Mouse (Mus musculus) bone marrow, adult 2 months (tissue): ENCODE data around the gene Pkd1l2. TPM values are rescaled to one million over a fixed set of nuclear protein-coding genes. Genes with fewer than 3 reads are reported as not detected.

ENCODE experiments used
- H3K27ac ChIP-seq: fragments of 200-500 bp; 2 replicates; pipeline ENCODE4 v1.5.1; 2012; ENCODE audit warnings: low read depth, mild to moderate bottlenecking, control low read depth, inconsistent platforms, low read length; ENCODE audit not compliant: control insufficient read depth, poor library complexity, insufficient read depth
- H3K4me1 ChIP-seq: fragments of 200-500 bp; 2 replicates; pipeline ENCODE4 v1.6.1; 2011; ENCODE audit warnings: low read length; ENCODE audit not compliant: control insufficient read depth, insufficient read depth
- H3K4me3 ChIP-seq: fragments of 200-500 bp; replicated peaks from 2 replicates; pipeline ENCODE3; 2011; ENCODE audit warnings: mild to moderate bottlenecking, low read depth, low read length, control low read depth; ENCODE audit not compliant: control insufficient read depth
- CTCF ChIP-seq: fragments of 200-500 bp; IDR thresholded peaks from 2 replicates; pipeline ENCODE4 v1.5.1; 2011; ENCODE audit warnings: low read length, control low read depth; ENCODE audit not compliant: control insufficient read depth, insufficient read depth
- POLR2A ChIP-seq: fragments of 200-500 bp; IDR thresholded peaks from 2 replicates; pipeline ENCODE4 v1.6.1; 2011; ENCODE audit warnings: low read depth, mild to moderate bottlenecking, control low read depth, low read length, borderline replicate concordance; ENCODE audit not compliant: control insufficient read depth
- WGBS: fragments of 180-500 bp; shearing (Covaris S2); methylation state at CpG from one replicate; pipeline ENCODE4 v1.1.7; 2018; 5-methylcytosine and 5-hydroxymethylcytosine counted together
- polyA plus RNA-seq: library from polyadenylated mRNA; stranded (reverse); fragments of >200 nt; gene quantifications from 2 replicates; pipeline ENCODE4 v1.2.4, GENCODE M21; 2011; ENCODE audit warnings: low replicate concordance; ENCODE audit not compliant: missing spikeins, insufficient read depth, insufficient read length

Gene Pkd1l2
- polyA plus RNA-seq, 1 experiment: not detected

- Histone ChIP-seq H3K4me1 (no peaks in the 10 kb centered on the region), H3K27ac (no peak overlapping the region), H3K4me3 (no peak overlapping the region)
- 61% methylated on average over 11 of the region's 11 CpGs for WGBS
- no peak for TF ChIP-seq CTCF
- no peak for TF ChIP-seq POLR2A
These were observed 15.4 kb upstream of the Pkd1l2 start for GRCm38 (mm10) chr8:117097564-117098191.

- Histone ChIP-seq H3K27ac (no peak overlapping the region), H3K4me1 (no peaks in the 10 kb centered on the region), H3K4me3 (no peak overlapping the region)
- WGBS: 66% methylated on average over 10 of the region's 10 CpGs
- TF ChIP-seq POLR2A: no peak
- no peak for TF ChIP-seq CTCF
These were observed 14.9 kb upstream of the Pkd1l2 start for GRCm38 (mm10) chr8:117097051-117097563.

DNA sequence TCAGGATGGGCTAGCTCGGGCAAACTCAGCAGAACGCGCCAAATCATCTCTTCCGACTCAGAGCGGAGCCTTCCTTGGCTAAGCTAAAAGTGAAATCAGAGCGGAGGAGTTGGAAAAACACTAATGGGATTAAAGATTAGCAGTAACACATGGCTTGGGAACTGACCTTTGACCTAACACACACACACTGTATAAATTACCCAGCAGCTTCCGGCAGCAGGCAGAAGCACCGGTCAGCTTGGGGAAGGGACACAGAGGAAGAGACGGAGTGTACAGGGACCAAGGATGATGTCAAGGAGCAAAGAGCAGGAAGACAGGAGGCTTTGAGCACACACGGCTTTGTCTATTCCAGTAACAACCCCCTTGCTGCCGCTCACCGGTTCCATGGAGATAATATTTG is 13.4 kb upstream of the Pkd1l2 start, which contains the start of gene Bco1:
Bco1 (plus strand) TSS at position 208 of the 400 bp plus-strand sequence.
- WGBS: 90% methylated on average over 12 of the region's 12 CpGs
- no peaks in the 10 kb centered on the region for H3K4me1 ChIP-seq
- TF ChIP-seq POLR2A: no peak
- no peak for TF ChIP-seq CTCF
- H3K4me3 ChIP-seq: no peak within 1 kb of the TSS
- H3K27ac ChIP-seq: no peak within 1 kb of the TSS

- WGBS: 67% methylated on average over 5 of the region's 5 CpGs
- no peak overlapping the region for H3K27ac ChIP-seq
- TF ChIP-seq POLR2A: no peak
- no peak for TF ChIP-seq CTCF
- H3K4me3 ChIP-seq: no peak overlapping the region
- no peaks in the 10 kb centered on the region; the same call in 1 of the 2 replicates for H3K4me1 ChIP-seq
These were observed 11.8 kb upstream of the Pkd1l2 start for GRCm38 (mm10) chr8:117094053-117094452.

GRCm38 (mm10) chr8:117089802-117090201 is 7.6 kb upstream of the Pkd1l2 start:
- Histone ChIP-seq H3K27ac (no peak overlapping the region), H3K4me3 (no peak overlapping the region), H3K4me1 (no peaks in the 10 kb centered on the region; the same call in 1 of the 2 replicates)
- no peak for TF ChIP-seq CTCF
- no peak for TF ChIP-seq POLR2A
- 63% methylated on average over 4 of the region's 4 CpGs for WGBS

DNA sequence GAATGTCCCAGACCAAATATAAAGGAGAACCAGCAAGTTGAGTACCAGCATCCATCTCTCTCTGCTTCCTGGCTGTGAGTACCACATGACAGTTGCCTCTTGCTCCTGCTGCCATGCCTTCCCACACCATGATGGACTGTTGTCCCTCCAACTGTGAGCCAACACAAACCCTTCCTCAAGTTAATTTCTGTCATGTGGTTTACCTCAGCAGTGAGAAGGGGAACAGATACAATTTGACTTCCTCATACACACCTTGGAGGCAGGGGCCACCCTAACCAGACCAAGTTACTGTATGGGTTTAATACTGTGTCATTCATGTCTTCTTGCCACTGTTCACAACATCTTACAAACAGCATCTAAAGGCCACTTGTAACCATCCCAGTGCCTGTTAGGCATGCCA is 4.8 kb upstream of the Pkd1l2 start:
- TF ChIP-seq POLR2A (no peak), CTCF (no peak)
- H3K27ac ChIP-seq: no peak overlapping the region
- no peak overlapping the region for H3K4me3 ChIP-seq
- peaks cover 2% of the 10 kb centered on the region; the same call in 1 of the 2 replicates for H3K4me1 ChIP-seq

DNA sequence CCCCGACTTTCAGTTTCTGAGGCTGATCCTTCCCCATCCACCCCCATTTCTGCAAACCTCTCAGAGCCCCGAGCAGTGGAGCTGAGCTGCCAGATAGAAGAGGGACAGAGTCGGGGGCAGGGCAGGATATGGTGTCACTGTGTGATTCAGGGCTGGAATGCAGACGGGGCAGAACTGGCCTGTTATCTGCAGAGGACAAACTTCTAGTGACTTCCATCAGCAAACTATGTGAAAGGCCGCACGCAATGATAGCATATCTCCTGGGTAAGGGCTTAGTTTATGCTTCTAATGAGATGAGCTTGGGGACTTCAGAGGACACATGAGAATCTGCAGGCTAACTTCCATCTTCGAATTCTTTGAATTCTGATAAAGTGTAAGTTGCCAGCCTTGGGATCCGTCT is 3.3 kb upstream of the Pkd1l2 start:
- Histone ChIP-seq H3K27ac (peak overlapping the region; percentile 77), H3K4me1 (peaks cover 2% of the 10 kb centered on the region; the same call in 1 of the 2 replicates), H3K4me3 (no peak overlapping the region)
- no peak for TF ChIP-seq CTCF
- no peak for TF ChIP-seq POLR2A
- WGBS: 32% methylated on average over 8 of the region's 8 CpGs

- 6% methylated on average over 9 of the region's 9 CpGs for WGBS
- no peak overlapping the region for H3K4me3 ChIP-seq
- peak overlapping the region; percentile 58; the same call in 1 of the 2 replicates for H3K27ac ChIP-seq
- peaks cover 5% of the 10 kb centered on the region; the same call in 1 of the 2 replicates for H3K4me1 ChIP-seq
- TF ChIP-seq CTCF (no peak), POLR2A (no peak)
These were observed 804 bp upstream of the Pkd1l2 start for GRCm38 (mm10) chr8:117082947-117083559.

DNA sequence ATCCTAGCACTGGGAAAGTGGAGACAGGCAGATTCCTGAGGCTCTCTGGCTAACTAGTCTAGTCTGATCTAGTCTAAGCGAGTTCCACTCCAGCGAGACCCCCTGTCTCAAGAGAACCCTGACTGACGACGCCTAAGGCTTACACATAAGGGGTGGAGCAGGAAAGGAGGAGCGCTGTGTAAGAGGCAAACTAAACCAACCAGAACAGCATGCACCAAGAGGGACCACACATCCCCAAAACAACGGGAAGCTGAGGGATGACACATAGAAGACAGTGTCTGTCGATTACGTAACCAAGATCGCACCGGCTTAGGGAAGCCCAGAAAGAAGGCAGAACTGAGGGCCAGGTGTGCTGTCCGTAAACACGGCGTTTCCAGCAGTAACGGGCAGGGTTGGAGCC is 2.6 kb downstream of the Pkd1l2 start:
- no peak overlapping the region for H3K4me3 ChIP-seq
- TF ChIP-seq CTCF (no peak), POLR2A (no peak)
- whole genome bisulfite sequencing: 47% methylated on average over 14 of the region's 14 CpGs
- H3K4me1 ChIP-seq: peaks cover 7% of the 10 kb centered on the region
- no peak overlapping the region for H3K27ac ChIP-seq
